Mouse (Mus musculus) CH12.LX (cell line): Measurements from ENCODE around the gene Celsr2. TPM values are rescaled to one million over a fixed set of nuclear protein-coding genes. Genes with fewer than 3 reads are reported as not detected.

Experiments
- DNase-seq: peaks from one replicate; pipeline ENCODE4 v3.0.0-alpha.2; 2013; ENCODE audit errors: extremely low read depth
- H3K27ac ChIP-seq: 2 replicates; pipeline ENCODE4 v1.5.1; 2012; ENCODE audit warnings: low read depth, mild to moderate bottlenecking, control low read depth, moderate library complexity; ENCODE audit not compliant: insufficient read depth
- H3K27me3 ChIP-seq: replicated peaks from 2 replicates; pipeline ENCODE3; 2012; ENCODE audit warnings: inconsistent platforms
- H3K36me3 ChIP-seq, 2 experiments: replicated peaks in 1 of 2; 2 replicates each; pipeline versions ENCODE3 to v1.6.1; 2012; ENCODE audit warnings: inconsistent platforms in 1 of 2, low read length in 1 of 2, mild to moderate bottlenecking in 1 of 2, mixed read lengths in 1 of 2, moderate library complexity in 1 of 2; ENCODE audit not compliant: control insufficient read depth in 1 of 2, insufficient read depth in 1 of 2
- H3K4me1 ChIP-seq, 2 experiments: 2 replicates each; pipeline ENCODE4 v1.6.1; 2012; ENCODE audit warnings: inconsistent platforms in 1 of 2, moderate library complexity in 1 of 2; ENCODE audit not compliant: insufficient read depth in 2 of 2, control insufficient read depth in 1 of 2
- H3K4me2 ChIP-seq: 2 replicates; pipeline ENCODE4 v1.6.1; 2012; ENCODE audit warnings: low read depth, mild to moderate bottlenecking, control low read depth; ENCODE audit not compliant: poor library complexity, insufficient read depth, severe bottlenecking
- H3K4me3 ChIP-seq, 3 experiments: fragments of 150-350 bp in 1 of 3; sonication (generic) in 1 of 3; replicated peaks in 1 of 3; 2 replicates each; pipeline versions ENCODE3 to v1.5.1; 2011 to 2012; ENCODE audit warnings: low read depth in 2 of 3, low read length in 2 of 3, mild to moderate bottlenecking in 2 of 3, moderate library complexity in 2 of 3, control low read depth in 1 of 3, improper control_type of control experiment in 1 of 3, inconsistent platforms in 1 of 3, mixed read lengths in 1 of 3; ENCODE audit not compliant: poor library complexity in 1 of 3
- H3K79me2 ChIP-seq: replicated peaks from 2 replicates; pipeline ENCODE4 v1.6.1; 2012; ENCODE audit warnings: mild to moderate bottlenecking, moderate library complexity; ENCODE audit not compliant: control insufficient read depth, poor library complexity, insufficient read depth, severe bottlenecking; ENCODE audit errors: extremely low read depth
- H3K9ac ChIP-seq: 2 replicates; pipeline ENCODE4 v1.6.1; 2012; ENCODE audit warnings: low read depth, mild to moderate bottlenecking, control low read depth, moderate library complexity; ENCODE audit not compliant: insufficient read depth
- H3K9me3 ChIP-seq: replicated peaks from 2 replicates; pipeline ENCODE3; 2012; ENCODE audit warnings: low read length, inconsistent platforms, mixed read lengths
- CHD1 ChIP-seq: IDR thresholded peaks from 2 replicates; pipeline ENCODE4 v1.6.1; 2012; ENCODE audit warnings: low read depth, low read length, improper control_type of control experiment, inconsistent platforms
- CHD2 ChIP-seq: IDR thresholded peaks from 2 replicates; pipeline ENCODE4 v1.6.1; 2011; ENCODE audit warnings: low read length, improper control_type of control experiment
- ELF1 ChIP-seq: IDR thresholded peaks from 2 replicates; pipeline ENCODE4 v1.6.1; 2014; ENCODE audit warnings: low read depth, mild to moderate bottlenecking, inconsistent platforms, low read length, improper control_type of control experiment
- EP300 ChIP-seq: IDR thresholded peaks from 2 replicates; pipeline ENCODE4 v1.6.1; 2011; ENCODE audit warnings: low read length, improper control_type of control experiment
- ETS1 ChIP-seq: conservative IDR thresholded peaks from 2 replicates; pipeline ENCODE4 v1.6.1; 2012; ENCODE audit warnings: low read depth, mild to moderate bottlenecking, inconsistent platforms, low read length, improper control_type of control experiment, moderate library complexity
- GABPA ChIP-seq: IDR thresholded peaks from 2 replicates; pipeline ENCODE4 v1.6.1; 2012; ENCODE audit warnings: low read depth, low read length, improper control_type of control experiment, inconsistent platforms; ENCODE audit not compliant: insufficient replicate concordance
- JUN ChIP-seq: IDR thresholded peaks from 2 replicates; pipeline ENCODE4 v1.6.1; 2011; ENCODE audit warnings: low read depth, mild to moderate bottlenecking, low read length, improper control_type of control experiment, moderate library complexity; ENCODE audit not compliant: insufficient read depth
- MAFK ChIP-seq: IDR thresholded peaks from 2 replicates; pipeline ENCODE4 v1.6.1; 2011; ENCODE audit warnings: low read length, improper control_type of control experiment; ENCODE audit not compliant: insufficient replicate concordance
- MAX ChIP-seq: IDR thresholded peaks from 2 replicates; pipeline ENCODE4 v1.6.1; 2011; ENCODE audit warnings: low read length, improper control_type of control experiment
- MEF2A ChIP-seq: IDR thresholded peaks from 2 replicates; pipeline ENCODE4 v1.6.1; 2014; ENCODE audit warnings: low read depth, mild to moderate bottlenecking, inconsistent platforms, low read length, improper control_type of control experiment, borderline replicate concordance
- MXI1 ChIP-seq: IDR thresholded peaks from 2 replicates; pipeline ENCODE4 v1.6.1; 2011; ENCODE audit warnings: mild to moderate bottlenecking, low read depth, low read length, improper control_type of control experiment
- MYC ChIP-seq: IDR thresholded peaks from 2 replicates; pipeline ENCODE4 v1.6.1; 2011; ENCODE audit warnings: low read depth, mild to moderate bottlenecking, improper control_type of control experiment, low read length
- NELFE ChIP-seq: IDR thresholded peaks from 2 replicates; pipeline ENCODE4 v1.6.1; 2011; ENCODE audit warnings: low read depth, low read length, improper control_type of control experiment
- NRF1 ChIP-seq: IDR thresholded peaks from 2 replicates; pipeline ENCODE4 v1.6.1; 2014; ENCODE audit warnings: low read depth, mild to moderate bottlenecking, inconsistent platforms, low read length, improper control_type of control experiment, moderate library complexity
- PAX5 ChIP-seq: IDR thresholded peaks from 2 replicates; pipeline ENCODE4 v1.6.1; 2012; ENCODE audit warnings: low read length, inconsistent platforms, mixed read lengths
- POLR2AphosphoS2 ChIP-seq: IDR thresholded peaks from 2 replicates; pipeline ENCODE4 v1.6.1; 2011; ENCODE audit warnings: low read depth, low read length, improper control_type of control experiment
- RAD21 ChIP-seq: IDR thresholded peaks from 2 replicates; pipeline ENCODE4 v1.6.1; 2011; ENCODE audit warnings: low read depth, mild to moderate bottlenecking, low read length, improper control_type of control experiment, moderate library complexity
- RCOR1 ChIP-seq: conservative IDR thresholded peaks from 2 replicates; pipeline ENCODE4 v1.6.1; 2012; ENCODE audit warnings: low read depth, mild to moderate bottlenecking, inconsistent platforms, low read length, improper control_type of control experiment
- SIN3A ChIP-seq: IDR thresholded peaks from 2 replicates; pipeline ENCODE4 v1.6.1; 2012; ENCODE audit warnings: low read length, improper control_type of control experiment, inconsistent platforms
- SMC3 ChIP-seq: IDR thresholded peaks from 2 replicates; pipeline ENCODE4 v1.6.1; 2011; ENCODE audit warnings: low read depth, low read length, improper control_type of control experiment
- TBP ChIP-seq: conservative IDR thresholded peaks from 2 replicates; pipeline ENCODE4 v1.6.1; 2011; ENCODE audit warnings: low read depth, low read length, improper control_type of control experiment
- USF1 ChIP-seq: IDR thresholded peaks from 2 replicates; pipeline ENCODE4 v1.6.1; 2014; ENCODE audit warnings: low read depth, mild to moderate bottlenecking, inconsistent platforms, low read length, improper control_type of control experiment
- USF2 ChIP-seq: conservative IDR thresholded peaks from 2 replicates; pipeline ENCODE4 v1.6.1; 2011; ENCODE audit warnings: low read depth, low read length, improper control_type of control experiment
- ZNF384 ChIP-seq: IDR thresholded peaks from 2 replicates; pipeline ENCODE4 v1.6.1; 2012; ENCODE audit warnings: low read depth, low read length, improper control_type of control experiment, inconsistent platforms
- dilution Hi-C: fragments of 300-500 bp; cut with MboI; formaldehyde crosslinking; loops from 2 replicates; pipeline ENCODE4 v1.14.3; 2020; ENCODE audit warnings: low sequenced_read_pairs; ENCODE audit not compliant: extremely low pct_unique_long_range_greater_than_20kb, extremely low pct_ligation_motif_present
- in situ Hi-C: fragments of 300-500 bp; cut with MboI; formaldehyde crosslinking; loops from 3 replicates; pipeline ENCODE4 v1.14.3; 2019; ENCODE audit warnings: low sequenced_read_pairs, low pct_ligation_motif_present, low pct_unique_long_range_greater_than_20kb, mixed read lengths
- polyA plus RNA-seq: library from polyadenylated mRNA; unstranded; fragments of >175 nt; gene quantifications from 2 replicates; pipeline ENCODE4 v1.2.1, GENCODE M21; 2012; ENCODE audit warnings: low read depth; ENCODE audit not compliant: insufficient read length
- total RNA-seq, 2 experiments: library from RNA; depleted of rRNA; stranded (reverse); fragments of 300-350 nt in 1 of 2; fragments of >200 nt in 1 of 2; gene quantifications; 2 replicates each; pipeline ENCODE4 v1.2.3; 2012 to 2014

Gene Celsr2
- total and polyA plus RNA-seq, 3 experiments: not detected

- TF ChIP-seq MXI1: no peak
- TF ChIP-seq POLR2AphosphoS2: no peak
Measured at GRCm38 (mm10) chr3:108372691-108373090, 42.7 kb downstream of the Celsr2 start (continued).

DNA sequence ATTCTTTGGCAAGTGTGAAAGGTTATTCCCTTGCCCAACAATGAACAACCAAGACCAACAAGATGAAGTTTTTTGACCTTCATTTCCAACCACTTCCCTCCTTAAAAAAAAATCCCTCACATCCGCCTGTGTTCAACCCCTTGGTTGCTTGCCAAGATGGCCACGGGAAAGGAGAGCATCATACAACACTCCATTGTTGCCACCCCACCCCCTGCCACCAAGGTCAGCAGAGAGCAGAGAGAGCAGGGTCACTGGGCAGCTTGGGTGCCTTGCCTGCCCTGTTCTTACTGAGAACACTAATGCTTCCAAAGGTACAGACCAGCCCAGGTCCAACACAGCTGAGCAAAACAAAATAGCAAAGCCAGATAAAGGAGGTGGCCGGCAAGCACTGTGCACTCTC is 43.1 kb downstream of the Celsr2 start:
- H3K27me3 ChIP-seq: no peaks in the 10 kb centered on the region

DNA sequence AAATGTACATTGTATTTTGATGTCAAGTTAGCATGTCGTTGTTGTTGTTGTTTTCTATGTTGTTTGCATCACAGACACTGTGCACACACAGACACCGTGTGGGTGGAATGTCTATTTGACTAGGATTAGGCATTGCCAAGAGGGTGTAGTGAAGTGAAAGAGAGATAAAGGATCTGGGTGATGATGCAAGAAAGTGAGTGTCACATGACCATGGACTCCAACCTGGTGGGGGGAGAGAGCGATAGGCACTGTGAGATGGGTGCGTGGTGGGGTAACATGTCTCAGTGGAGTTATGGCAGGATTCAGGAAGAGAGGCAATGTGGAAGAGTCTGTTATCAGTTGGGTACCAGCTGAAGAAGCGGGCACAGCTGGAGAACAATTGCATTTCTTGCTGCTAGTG is 46.6 kb downstream of the Celsr2 start:
- dilution Hi-C loops: no loop called here
- in situ Hi-C loops: no loop called here

More for the DNA sequence above, 43.1 kb downstream of the Celsr2 start:
- H3K36me3 ChIP-seq: peaks cover 0 to 56% of the 10 kb centered on the region in 2 experiments
- H3K27ac ChIP-seq: no peak overlapping the region
- H3K9me3 ChIP-seq: no peaks in the 10 kb centered on the region
- peaks cover 0 to 12% of the 10 kb centered on the region in 2 experiments; a peak in 1 of 4 replicates for H3K4me1 ChIP-seq
- no peak overlapping the region for H3K4me2 ChIP-seq
- dilution Hi-C loops (no loop called here), in situ Hi-C loops (no loop called here)
- H3K9ac ChIP-seq: no peak overlapping the region
- DNase-seq: no peak
- no peak overlapping the region for H3K4me3 ChIP-seq
- H3K79me2 ChIP-seq: no peaks in the 10 kb centered on the region
- TF ChIP-seq EP300: no peak
- no peak for TF ChIP-seq ELF1
- no peak for TF ChIP-seq MAFK
- no peak for TF ChIP-seq SIN3A
- TF ChIP-seq CHD1: no peak
- no peak for TF ChIP-seq RCOR1
- TF ChIP-seq MYC: no peak
- TF ChIP-seq JUN: no peak
- no peak for TF ChIP-seq POLR2AphosphoS2

DNA sequence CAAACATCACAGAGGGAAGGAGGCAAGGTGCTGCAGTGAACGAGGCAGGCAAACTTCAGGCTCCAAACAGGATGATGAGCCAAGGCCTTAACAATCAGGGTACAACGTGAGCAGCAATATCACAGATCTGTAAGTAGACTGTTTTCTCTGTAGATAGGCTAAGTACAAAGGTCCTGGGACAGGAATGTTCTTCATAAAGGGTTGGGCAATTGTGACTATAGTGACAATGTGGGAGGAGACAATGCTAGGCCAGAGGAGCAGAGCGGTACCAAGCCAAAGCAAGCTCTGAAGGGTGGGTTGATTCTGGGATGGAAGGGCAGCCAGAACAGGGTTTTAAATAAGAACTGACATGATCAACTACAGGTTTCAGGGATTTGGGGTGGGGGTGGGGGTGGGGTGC is 47.5 kb downstream of the Celsr2 start:
- in situ Hi-C loops: no loop called here

More for the DNA sequence above, 46.6 kb downstream of the Celsr2 start:
- Histone ChIP-seq H3K4me3 (no peak overlapping the region), H3K36me3 (peaks cover 0 to 46% of the 10 kb centered on the region in 2 experiments), H3K4me1 (peaks cover 0 to 14% of the 10 kb centered on the region in 2 experiments; a peak in 1 of 4 replicates), H3K4me2 (no peak overlapping the region), H3K9me3 (no peaks in the 10 kb centered on the region), H3K27me3 (no peaks in the 10 kb centered on the region), H3K79me2 (no peaks in the 10 kb centered on the region), H3K27ac (no peak overlapping the region), H3K9ac (no peak overlapping the region)
- no peak for DNase-seq
- no peak for TF ChIP-seq ZNF384

More for the DNA sequence above, 47.5 kb downstream of the Celsr2 start:
- Histone ChIP-seq H3K79me2 (no peaks in the 10 kb centered on the region), H3K4me3 (no peak overlapping the region), H3K4me2 (no peak overlapping the region), H3K27me3 (no peaks in the 10 kb centered on the region), H3K36me3 (peaks cover 0 to 41% of the 10 kb centered on the region in 2 experiments)
- no peak for DNase-seq
- no peak for TF ChIP-seq SMC3
- TF ChIP-seq GABPA: no peak
- no peak for TF ChIP-seq USF2
- TF ChIP-seq MEF2A: no peak
- no peak for TF ChIP-seq ETS1
- no peak for TF ChIP-seq TBP
- no peak for TF ChIP-seq MAX
- no peak for TF ChIP-seq RAD21
- no peak for TF ChIP-seq MAFK
- TF ChIP-seq EP300: no peak
- no peak for TF ChIP-seq MYC
- no peak for TF ChIP-seq PAX5
- TF ChIP-seq NRF1: no peak
- TF ChIP-seq MXI1: no peak
- no peak for TF ChIP-seq NELFE
- TF ChIP-seq CHD2: no peak
- no peak for TF ChIP-seq USF1
- TF ChIP-seq, all 38 proteins: peak for 0
- H3K9ac ChIP-seq: no peak overlapping the region
- H3K4me1 ChIP-seq: peaks cover 0 to 14% of the 10 kb centered on the region in 2 experiments; a peak in 1 of 4 replicates
- H3K27ac ChIP-seq: no peak overlapping the region
- no peaks in the 10 kb centered on the region for H3K9me3 ChIP-seq
- dilution Hi-C loops: no loop called here
